Mouse (Mus musculus) mesoderm, embryonic 11.5 days (tissue): Measurements from ENCODE around the gene Meis3.
A peak's percentile ranks its signal among the peaks of the same experiment; 100 is the strongest.

Experiments
- DNase-seq: peaks from one replicate; pipeline ENCODE4 v3.0.0-alpha.2; 2012; ENCODE audit warnings: low read depth, low spot score

Gene Meis3

GRCm38 (mm10) chr7:16158735-16159134 is 16.2 kb upstream of the Meis3 start:
- no peak for DNase-seq

GRCm38 (mm10) chr7:16160702-16161101 is 14.2 kb upstream of the Meis3 start:
- DNase-seq: no peak

- DNase-seq: no peak
Measured at GRCm38 (mm10) chr7:16161302-16161701, 13.6 kb upstream of the Meis3 start.

GRCm38 (mm10) chr7:16162036-16162435 is 12.9 kb upstream of the Meis3 start:
- DNase-seq: no peak

GRCm38 (mm10) chr7:16172141-16172581 is 2.7 kb upstream of the Meis3 start:
- peak; percentile 87 for DNase-seq

- DNase-seq: peak; percentile 27
Measured at GRCm38 (mm10) chr7:16172586-16173140, 2.2 kb upstream of the Meis3 start.

GRCm38 (mm10) chr7:16173146-16173545 is 1.7 kb upstream of the Meis3 start:
- peak; percentile 61 for DNase-seq

GRCm38 (mm10) chr7:16175542-16175931 is 647 bp downstream of the Meis3 start:
- peak; percentile 17 for DNase-seq

- DNase-seq: no peak
Measured at GRCm38 (mm10) chr7:16178114-16178513, 3.2 kb downstream of the Meis3 start.

- DNase-seq: peak; percentile 69
Measured at GRCm38 (mm10) chr7:16183663-16184062, 8.8 kb downstream of the Meis3 start.

- DNase-seq: no peak
Measured at GRCm38 (mm10) chr7:16187494-16187893, 12.6 kb downstream of the Meis3 start.

GRCm38 (mm10) chr7:16192315-16192714 is 17.4 kb downstream of the Meis3 start:
- DNase-seq: peak; percentile 78

- DNase-seq: no peak
Measured at GRCm38 (mm10) chr7:16193702-16194101, 18.8 kb downstream of the Meis3 start.

GRCm38 (mm10) chr7:16196616-16197015 is 21.7 kb downstream of the Meis3 start:
- no peak for DNase-seq

- DNase-seq: no peak
Measured at GRCm38 (mm10) chr7:16197166-16197565, 22.3 kb downstream of the Meis3 start.

- no peak for DNase-seq
Measured at GRCm38 (mm10) chr7:16198540-16198939, 23.6 kb downstream of the Meis3 start.

- DNase-seq: no peak
Measured at GRCm38 (mm10) chr7:16201136-16201535, 26.2 kb downstream of the Meis3 start.

- DNase-seq: no peak
Measured at GRCm38 (mm10) chr7:16202756-16203504, 28.0 kb downstream of the Meis3 start.

GRCm38 (mm10) chr7:16203505-16203903 is 28.6 kb downstream of the Meis3 start:
- DNase-seq: no peak

GRCm38 (mm10) chr7:16204791-16205190 is 29.9 kb downstream of the Meis3 start:
- no peak for DNase-seq

- no peak for DNase-seq
Measured at GRCm38 (mm10) chr7:16207076-16207475, 32.2 kb downstream of the Meis3 start.

GRCm38 (mm10) chr7:16207496-16207895 is 32.6 kb downstream of the Meis3 start:
- no peak for DNase-seq
